Mouse (Mus musculus): ENCODE results near the gene Zp1.

GRCm38 (mm10) chr19:10897491-10897890 is 22.9 kb downstream of the Zp1 start:
- TF ChIP-seq CTCF (IDR thresholded peaks at IDR 0.05; ENCODE audit: low read depth, low read length) (no peak), POLR2A (IDR thresholded peaks at IDR 0.05; ENCODE audit: extremely low read depth, insufficient read depth, low read length) (no peak)
